Comparison of ENCODE assay signal across 16 mouse cellular contexts in the genomic region with DNA sequence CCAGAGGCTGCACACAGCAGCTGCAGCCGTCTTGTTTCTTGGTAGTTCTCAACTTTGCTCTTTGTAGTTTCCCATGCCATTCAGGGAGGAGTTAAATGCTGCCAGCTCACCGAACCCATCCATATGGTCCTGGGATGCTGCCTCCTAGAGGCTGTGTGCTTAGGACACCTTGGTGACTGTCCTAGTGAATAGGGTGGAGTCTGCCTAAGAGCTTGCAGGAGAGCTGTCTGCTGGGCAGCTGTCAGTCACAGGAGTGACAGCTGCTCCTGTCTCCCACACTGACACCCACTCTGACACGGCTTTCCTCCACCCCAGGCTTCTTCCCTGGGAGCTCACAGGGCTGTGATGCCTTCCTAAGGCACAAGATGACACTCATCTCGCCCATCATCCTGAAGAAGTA. TPM values are rescaled to one million over a fixed set of nuclear protein-coding genes. Genes with fewer than 3 reads are reported as not detected.
DNase-seq lines count a peak whose midpoint lies in the region; ATAC-seq and TF ChIP-seq lines count a peak whose summit lies in the region.
"Had no signal": no experiment of that assay in that cellular context is flagged by ENCODE, and none has a peak within 500 bp of the region (broad histone marks: within the 10 kb centered on the region; RNA-seq: fewer than 3 reads in every experiment).

No protein-coding gene starts in this region.

- no peak overlapping the region for H3K4me3 ChIP-seq in kidney, postnatal 0 days (replicated peaks; ENCODE audit: low read depth, low read length)
- H3K4me3 ChIP-seq in neural tube, embryonic 13.5 days, result no peak overlapping the region
- no peak overlapping the region for H3K4me3 ChIP-seq in stomach, postnatal 0 days (ENCODE audit: low read depth, low read length)
- H3K4me3 ChIP-seq in forebrain, embryonic 15.5 days, result no peak overlapping the region
- H3K4me3 ChIP-seq: embryonic facial prominence, embryonic 12.5 days; heart, embryonic 12.5 days; hindbrain, embryonic 10.5 days had no signal

- H3K4me2 ChIP-seq in kidney, postnatal 0 days (ENCODE audit: low read length), result no peak overlapping the region
- H3K4me2 ChIP-seq in neural tube, embryonic 13.5 days, result no peak overlapping the region
- H3K4me2 ChIP-seq in stomach, postnatal 0 days (replicated peaks; ENCODE audit: low read depth), result no peak overlapping the region
- H3K4me2 ChIP-seq in forebrain, embryonic 15.5 days (replicated peaks), result no peak overlapping the region
- H3K4me2 ChIP-seq: embryonic facial prominence, embryonic 12.5 days; heart, embryonic 12.5 days had no signal

- H3K36me3 ChIP-seq in kidney, postnatal 0 days (ENCODE audit: insufficient read depth, low read length), result peaks cover 49% of the 10 kb centered on the region
- H3K36me3 ChIP-seq in neural tube, embryonic 13.5 days, result peaks cover 84% of the 10 kb centered on the region
- H3K36me3 ChIP-seq in stomach, postnatal 0 days (ENCODE audit: control insufficient read depth, insufficient read depth, low read length), result peaks cover 13% of the 10 kb centered on the region
- H3K36me3 ChIP-seq in forebrain, embryonic 15.5 days, result peaks cover 36% of the 10 kb centered on the region

- no peak for TF ChIP-seq EP300 in stomach, postnatal 0 days (optimal IDR thresholded peaks at IDR 0.05)

- 63% methylated on average over 4 of the region's 4 CpGs for WGBS in kidney, postnatal 0 days
- WGBS in neural tube, embryonic 13.5 days, result 68% methylated on average over 4 of the region's 4 CpGs
- WGBS in stomach, postnatal 0 days, result 65% methylated on average over 4 of the region's 4 CpGs
- WGBS in forebrain, embryonic 15.5 days, result 74% methylated on average over 4 of the region's 4 CpGs

- H3K27ac ChIP-seq in kidney, postnatal 0 days, result no peak overlapping the region
- H3K27ac ChIP-seq in neural tube, embryonic 13.5 days (replicated peaks), result peak overlapping the region; percentile 86
- H3K27ac ChIP-seq in stomach, postnatal 0 days (replicated peaks), result peak overlapping the region; percentile 71
- H3K27ac ChIP-seq in forebrain, embryonic 15.5 days (replicated peaks), result no peak overlapping the region
- H3K27ac ChIP-seq: embryonic facial prominence, embryonic 12.5 days; hindbrain, embryonic 10.5 days had no signal

- H3K9me3 ChIP-seq in kidney, postnatal 0 days (replicated peaks; ENCODE audit: low read length), result no peaks in the 10 kb centered on the region
- H3K9me3 ChIP-seq in neural tube, embryonic 13.5 days, result no peaks in the 10 kb centered on the region
- H3K9me3 ChIP-seq in stomach, postnatal 0 days (ENCODE audit: control insufficient read depth, low read length), result no peaks in the 10 kb centered on the region
- H3K9me3 ChIP-seq in forebrain, embryonic 15.5 days, result no peaks in the 10 kb centered on the region
- H3K9me3 ChIP-seq: embryonic facial prominence, embryonic 12.5 days; heart, embryonic 12.5 days; hindbrain, embryonic 10.5 days had no signal

- TF ChIP-seq CTCF in kidney, postnatal 0 days (IDR thresholded peaks at IDR 0.05; ENCODE audit: low read depth), result peak; percentile 41
- peak; percentile 47 for TF ChIP-seq CTCF in stomach, postnatal 0 days (IDR thresholded peaks at IDR 0.05; ENCODE audit: low read depth)

- no peak for DNase-seq in kidney, postnatal 0 days (ENCODE audit: low spot score)
- no peak for DNase-seq in kidney, postnatal 14 days
- DNase-seq in neural tube, embryonic 10.5 days (ENCODE audit: extremely low spot score, low spot score), result no peak
- DNase-seq in layer of hippocampus, adult 9-11 months, result peak; percentile 63
- no peak for DNase-seq in stomach, postnatal 0 days (ENCODE audit: low spot score)
- DNase-seq in spleen, adult 12 weeks (ENCODE audit: low spot score), result no peak
- DNase-seq: cerebellum, adult 8-10 months; gastrocnemius, postnatal 10 days; kidney, adult 9 months; lung, adult 18-20 months; right cerebral cortex, adult 18-20 months had no signal

- H3K4me1 ChIP-seq in kidney, postnatal 0 days (replicated peaks; ENCODE audit: insufficient read depth, low read length), result no peaks in the 10 kb centered on the region
- peaks cover 72% of the 10 kb centered on the region for H3K4me1 ChIP-seq in neural tube, embryonic 13.5 days (replicated peaks)
- H3K4me1 ChIP-seq in stomach, postnatal 0 days (replicated peaks; ENCODE audit: control insufficient read depth, insufficient read depth), result no peaks in the 10 kb centered on the region
- H3K4me1 ChIP-seq in forebrain, embryonic 15.5 days, result peaks cover 42% of the 10 kb centered on the region
- H3K4me1 ChIP-seq: embryonic facial prominence, embryonic 12.5 days had no signal

- H3K27me3 ChIP-seq in kidney, postnatal 0 days (ENCODE audit: insufficient read depth, low read length), result no peaks in the 10 kb centered on the region
- H3K27me3 ChIP-seq in neural tube, embryonic 13.5 days, result no peaks in the 10 kb centered on the region
- H3K27me3 ChIP-seq in stomach, postnatal 0 days (ENCODE audit: control insufficient read depth, insufficient read depth, low read length), result no peaks in the 10 kb centered on the region
- H3K27me3 ChIP-seq in forebrain, embryonic 15.5 days, result no peaks in the 10 kb centered on the region
- H3K27me3 ChIP-seq: embryonic facial prominence, embryonic 12.5 days; heart, embryonic 12.5 days had no signal

- no peak for ATAC-seq in kidney, postnatal 0 days (replicated peaks; ENCODE audit: low FRiP score, low read depth)
- ATAC-seq in neural tube, embryonic 13.5 days (ENCODE audit: low read depth), result no peak
- no peak for ATAC-seq in stomach, postnatal 0 days (ENCODE audit: low FRiP score, low TSS enrichment)
- no peak for ATAC-seq in forebrain, embryonic 15.5 days (replicated peaks)

- H3K9ac ChIP-seq in kidney, postnatal 0 days (ENCODE audit: low read depth, low read length), result no peak overlapping the region; the same call in 1 of the 2 replicates
- H3K9ac ChIP-seq in neural tube, embryonic 13.5 days, result no peak overlapping the region
- H3K9ac ChIP-seq in stomach, postnatal 0 days (ENCODE audit: low read length), result no peak overlapping the region
- no peak overlapping the region for H3K9ac ChIP-seq in forebrain, embryonic 15.5 days (replicated peaks)
- H3K9ac ChIP-seq: embryonic facial prominence, embryonic 12.5 days; heart, embryonic 12.5 days had no signal

RNA-seq across cellular contexts. Expression of a gene that starts 46.2 kb away (rescaled TPM):
- 22.4 and 23.1 TPM in 2 replicates for polyA plus RNA-seq in kidney, postnatal 0 days (2015; fragmentation: Nextera tagmentation; extraction: Ambion mirVana)
- polyA plus RNA-seq in neural tube, embryonic 13.5 days (2015; fragmentation: Nextera tagmentation; extraction: Ambion mirVana), result 72.1 and 77.9 TPM in 2 replicates
- 13.5 and 15.0 TPM in 2 replicates for polyA plus RNA-seq in stomach, postnatal 0 days (2015; fragmentation: Nextera tagmentation; extraction: Ambion mirVana)
- 81.2 and 81.5 TPM in 2 replicates for polyA plus RNA-seq in forebrain, embryonic 15.5 days (2015; fragmentation: Nextera tagmentation; extraction: Ambion mirVana)

Comparison
In these comparisons a context has a peak if more than half of its experiments do, and no peak if none do; other contexts are left out.
1. H3K27ac ChIP-seq: peak in neural tube, embryonic 13.5 days (single experiment) and stomach, postnatal 0 days (single experiment); none in kidney, postnatal 0 days (single experiment) and forebrain, embryonic 15.5 days (single experiment).